Mouse (Mus musculus) cerebellum, postnatal 25 days (tissue): ENCODE results near the gene Cox17.

ENCODE experiments used
- DNase-seq, 2 experiments: peaks; one replicate each; pipeline ENCODE4 v3.0.0; 2021; ENCODE audit warnings: mixed read lengths in 2 of 2

The Cox17 gene

DNA sequence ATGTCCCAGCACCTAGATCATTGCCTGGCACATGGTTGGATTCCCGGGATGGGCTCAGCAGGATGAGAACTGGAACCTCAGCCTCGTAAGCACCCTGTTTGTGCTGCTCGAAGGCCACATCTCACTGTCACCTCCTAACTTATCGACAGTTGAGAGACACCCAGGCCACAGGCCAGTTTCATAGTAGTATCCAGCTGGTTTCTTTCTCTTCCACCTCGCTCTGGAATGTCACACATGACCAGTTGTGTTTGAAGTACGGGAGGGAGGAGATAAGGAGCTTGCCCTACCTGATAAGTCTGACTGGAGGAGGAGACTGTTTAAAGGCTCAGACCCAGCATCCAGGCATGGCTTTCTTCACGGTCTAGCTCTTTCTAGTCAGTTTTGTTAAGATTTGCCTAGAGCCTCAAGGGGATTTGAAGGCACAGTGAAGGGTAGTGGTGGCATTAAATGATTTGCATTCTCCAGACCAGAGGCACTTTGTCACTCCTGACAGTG is 3.6 kb downstream of the Cox17 start:
- DNase-seq: no peak

DNA sequence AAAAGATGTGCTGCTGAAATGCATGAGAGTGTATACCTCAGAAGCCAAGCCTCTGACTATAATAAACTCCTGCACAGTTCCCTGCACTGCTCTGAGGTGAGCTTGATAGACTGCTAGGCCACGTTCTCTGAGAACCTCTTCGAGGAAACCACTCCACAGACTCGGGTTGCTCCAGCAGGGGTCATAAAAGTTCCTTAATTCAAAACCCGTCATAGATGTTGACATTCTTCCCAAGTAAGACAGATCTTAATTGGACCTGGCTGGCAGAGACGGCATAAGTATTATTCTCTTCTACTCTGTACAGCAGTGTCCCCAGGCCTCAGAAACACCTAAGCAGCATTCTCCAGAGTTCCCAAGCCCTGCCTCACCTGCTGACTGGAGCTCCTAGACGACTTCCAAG is 4.1 kb downstream of the Cox17 start:
- DNase-seq: no peak

DNA sequence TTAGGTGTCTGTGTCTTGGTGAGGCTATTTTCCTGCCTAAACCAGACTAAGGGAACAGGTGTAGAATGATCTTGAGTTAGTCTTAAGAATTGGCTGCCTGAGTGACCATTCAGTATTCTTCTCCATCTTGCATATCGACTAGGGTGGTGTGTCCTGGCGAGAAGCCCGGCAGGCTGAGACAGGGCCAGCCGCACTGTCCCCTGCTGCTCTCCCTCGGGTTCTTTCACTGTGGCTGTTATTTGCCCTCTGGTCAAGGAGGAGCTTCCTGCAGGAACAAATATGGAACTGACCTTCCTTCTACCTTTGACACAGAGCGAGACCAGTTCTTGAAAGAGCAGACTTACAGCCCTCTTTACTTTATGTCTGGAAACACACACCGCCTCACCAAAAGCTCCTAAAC is 5.2 kb downstream of the Cox17 start:
- DNase-seq: peak in 1 of 2 experiments; percentile 61

DNA sequence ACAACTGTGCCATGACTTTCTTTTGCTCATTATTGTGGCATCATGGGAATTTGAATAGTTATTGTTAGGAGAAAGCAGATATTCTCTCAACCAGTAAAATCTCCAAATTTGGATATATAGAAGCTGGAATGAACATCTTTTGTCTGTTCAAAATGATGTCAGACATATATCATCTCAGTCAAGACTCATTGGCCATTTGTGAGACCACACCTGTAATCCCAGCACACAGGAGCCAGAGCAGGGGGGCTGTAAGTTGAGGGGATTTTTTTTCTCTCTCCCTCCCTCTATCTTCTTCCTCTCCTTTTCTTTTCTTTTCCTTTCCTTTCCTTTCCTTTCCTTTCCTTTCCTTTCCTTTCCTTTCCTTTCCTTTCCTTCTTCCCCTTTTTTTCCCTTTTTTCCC is 6.1 kb downstream of the Cox17 start:
- no peak for DNase-seq

- no peak for DNase-seq
These were observed 6.9 kb downstream of the Cox17 start for GRCm38 (mm10) chr16:38353642-38354041.

- DNase-seq: no peak
These were observed 7.6 kb downstream of the Cox17 start for GRCm38 (mm10) chr16:38354185-38354913.

DNA sequence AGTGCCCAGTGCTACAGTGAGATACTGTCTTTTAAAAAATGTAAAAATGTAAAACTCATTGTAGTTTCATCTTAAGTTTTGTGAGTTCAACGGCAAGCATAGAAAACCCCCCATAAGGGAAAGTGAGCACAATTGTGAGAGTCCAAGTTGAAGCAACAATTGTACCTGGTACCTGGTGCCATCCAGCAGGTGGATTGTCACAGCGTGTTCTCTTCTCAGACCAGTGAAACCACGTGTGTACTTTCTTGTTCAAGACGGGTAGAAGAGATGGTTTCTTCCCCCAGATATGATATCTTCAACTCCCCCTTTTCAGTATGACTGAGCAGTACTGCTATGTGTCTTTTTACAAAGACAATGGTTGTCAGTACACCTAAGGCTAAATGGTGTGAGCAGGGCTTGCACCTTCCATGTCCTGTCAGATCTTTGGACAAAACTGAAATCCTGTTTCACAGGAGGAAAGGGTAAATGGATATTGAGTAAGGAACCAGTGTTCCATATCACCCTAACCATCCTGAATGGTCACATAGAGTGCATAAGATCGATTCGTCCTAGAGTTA is 11.5 kb downstream of the Cox17 start:
- no peak for DNase-seq

DNA sequence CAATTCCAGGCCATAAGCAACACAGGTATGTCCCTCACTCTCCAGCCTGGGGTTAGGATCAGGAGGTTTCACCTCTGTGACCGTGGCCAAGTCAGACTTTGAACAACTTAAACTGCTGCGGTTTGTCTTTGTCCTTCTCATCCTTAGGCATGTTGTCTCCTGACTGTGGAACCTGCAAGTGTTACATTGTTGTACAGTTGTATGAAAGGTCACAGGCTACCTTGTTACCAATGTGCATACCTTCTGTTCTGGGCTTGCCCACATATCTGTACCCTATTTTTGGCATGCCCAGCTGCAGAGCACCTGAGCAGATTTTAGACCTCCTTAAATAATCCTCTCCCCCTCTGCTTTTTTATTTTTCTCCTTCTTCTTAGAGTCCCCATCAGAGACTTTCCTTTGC is 12.4 kb downstream of the Cox17 start:
- DNase-seq: no peak

DNA sequence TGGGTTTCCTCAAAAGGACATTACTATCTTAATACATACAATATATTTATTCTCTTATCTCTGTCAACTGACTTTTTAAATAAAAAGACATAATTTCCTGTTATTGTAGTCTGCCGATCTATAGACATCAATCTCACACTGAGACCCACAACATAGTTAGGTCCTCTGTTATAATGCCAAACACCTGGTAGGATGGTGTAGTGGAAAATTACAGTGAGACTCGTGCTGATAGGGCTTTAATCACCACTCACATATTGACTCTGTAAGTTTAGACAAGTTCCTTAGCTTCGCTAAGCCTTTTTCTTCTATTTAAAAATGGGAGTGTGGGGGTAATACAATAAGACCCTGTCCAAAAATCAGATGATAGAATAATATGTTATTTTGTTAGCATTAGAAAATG is 13.1 kb downstream of the Cox17 start:
- DNase-seq: no peak

DNA sequence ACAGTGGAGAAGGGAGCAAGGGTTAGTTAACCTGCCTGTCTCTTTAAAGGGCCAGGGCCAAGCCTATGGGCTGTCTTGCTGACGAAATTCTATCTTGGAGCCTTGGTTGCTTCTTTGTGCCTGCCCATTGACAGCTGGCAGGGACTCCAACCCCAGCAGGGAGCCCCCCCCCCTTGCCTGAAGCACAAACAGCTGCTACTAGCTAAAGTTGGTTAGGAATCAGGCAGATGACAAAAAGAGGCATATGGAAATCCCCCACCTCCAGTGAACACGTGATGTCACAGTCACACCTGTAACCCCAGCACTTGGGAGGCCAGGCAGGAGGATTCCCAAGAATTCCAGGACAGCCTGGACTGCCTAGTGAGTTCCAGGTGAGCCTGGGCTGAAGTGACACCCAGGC is 13.5 kb downstream of the Cox17 start:
- no peak for DNase-seq

GRCm38 (mm10) chr16:38361933-38362332 is 15.1 kb downstream of the Cox17 start, which contains the start of gene Popdc2:
Popdc2 (plus strand) TSS chr16:38362209.
- DNase-seq: no peak

DNA sequence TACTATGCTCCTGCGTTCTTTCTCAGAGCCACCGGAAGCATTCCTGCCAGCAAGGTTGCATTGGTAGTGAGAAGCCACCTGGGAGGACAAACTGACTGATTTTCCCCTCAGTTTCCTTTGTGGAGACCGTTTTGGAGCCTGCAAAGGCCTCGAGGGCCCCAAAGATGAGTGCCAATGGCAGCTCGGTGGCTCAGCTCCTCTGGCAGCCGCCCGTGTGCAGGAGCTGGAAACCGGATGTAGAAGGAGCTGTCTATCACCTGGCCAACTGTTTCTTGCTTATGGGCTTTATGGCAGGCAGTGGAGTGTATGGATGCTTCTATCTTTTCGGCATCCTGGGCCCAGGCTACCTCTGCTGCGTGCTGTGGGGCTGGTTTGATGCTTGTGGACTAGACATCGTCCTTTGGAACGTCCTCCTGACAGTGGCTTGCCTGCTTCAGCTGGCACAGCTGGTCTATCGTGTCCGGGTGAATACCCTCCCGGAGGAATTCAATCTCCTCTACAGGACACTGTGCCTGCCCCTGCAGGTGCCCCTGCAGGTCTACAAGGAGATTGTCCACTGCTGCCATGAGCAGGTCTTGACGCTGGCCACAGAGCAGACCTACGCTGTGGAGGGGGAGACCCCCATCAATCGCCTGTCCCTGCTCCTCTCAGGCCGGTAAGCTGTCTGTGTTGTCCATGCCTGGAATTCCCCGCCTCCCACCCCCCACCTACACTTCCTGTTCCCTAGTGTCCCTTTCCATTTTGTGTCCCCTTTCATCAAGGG is 15.9 kb downstream of the Cox17 start:
- no peak for DNase-seq

DNA sequence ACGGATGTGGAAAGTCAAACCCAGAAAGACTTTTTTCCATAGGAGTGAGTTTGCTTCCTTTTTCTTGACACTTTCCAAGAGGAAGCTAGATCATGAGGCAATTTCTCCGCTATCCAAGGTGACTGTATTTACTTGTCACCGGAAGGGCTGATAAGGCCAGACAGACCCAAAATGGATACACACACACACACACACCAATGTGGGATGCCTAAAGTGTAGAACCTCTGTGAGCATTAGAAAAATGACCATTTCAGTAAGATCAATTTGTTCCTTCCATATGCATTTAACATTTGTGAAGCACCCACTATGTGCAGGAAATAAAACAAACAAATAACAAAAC is 16.4 kb downstream of the Cox17 start:
- no peak for DNase-seq

GRCm38 (mm10) chr16:38363657-38364056 is 16.9 kb downstream of the Cox17 start:
- DNase-seq: no peak

GRCm38 (mm10) chr16:38365390-38365789 is 18.6 kb downstream of the Cox17 start:
- DNase-seq: no peak

DNA sequence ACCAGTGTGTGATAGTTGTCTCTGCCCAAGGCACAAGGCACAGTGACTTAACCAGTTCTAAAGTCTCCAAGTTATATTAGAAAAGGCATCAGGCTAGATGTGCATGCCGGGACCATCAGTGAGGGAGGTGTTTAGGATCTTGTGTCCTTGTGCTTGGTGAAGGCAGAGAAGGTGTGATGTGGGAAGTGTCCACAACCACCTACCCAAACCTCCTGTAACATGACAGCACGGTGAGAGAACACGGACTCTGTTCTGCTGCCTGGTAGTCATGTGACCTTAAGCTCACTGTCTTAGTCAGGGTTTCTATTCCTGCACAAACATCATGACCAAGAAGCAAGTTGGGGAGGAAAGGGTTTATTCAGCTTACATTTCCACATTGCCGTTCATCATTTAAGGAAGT is 19.4 kb downstream of the Cox17 start:
- DNase-seq: no peak

- DNase-seq: peak; percentile 59 to 72
These were observed 21.5 kb downstream of the Cox17 start for GRCm38 (mm10) chr16:38368336-38368735.

DNA sequence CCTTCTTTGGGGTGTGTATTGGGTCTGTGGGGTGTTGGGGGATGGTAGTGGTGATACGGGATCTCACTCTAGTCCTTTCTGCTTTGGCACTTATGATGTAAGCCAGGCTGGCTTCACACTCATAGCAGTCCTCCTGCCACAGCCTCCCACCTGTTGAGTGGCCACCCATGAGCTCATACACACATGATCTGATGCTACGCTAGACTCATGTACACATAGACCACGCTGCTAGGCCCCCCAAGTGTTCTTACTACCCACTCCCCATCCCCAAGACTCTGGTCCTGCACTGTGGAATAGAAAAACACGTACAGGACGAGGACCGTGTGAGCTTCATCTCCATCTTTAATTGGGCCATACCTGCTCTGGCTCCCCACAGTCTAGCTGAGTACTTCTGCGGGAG is 22.2 kb downstream of the Cox17 start:
- no peak for DNase-seq

DNA sequence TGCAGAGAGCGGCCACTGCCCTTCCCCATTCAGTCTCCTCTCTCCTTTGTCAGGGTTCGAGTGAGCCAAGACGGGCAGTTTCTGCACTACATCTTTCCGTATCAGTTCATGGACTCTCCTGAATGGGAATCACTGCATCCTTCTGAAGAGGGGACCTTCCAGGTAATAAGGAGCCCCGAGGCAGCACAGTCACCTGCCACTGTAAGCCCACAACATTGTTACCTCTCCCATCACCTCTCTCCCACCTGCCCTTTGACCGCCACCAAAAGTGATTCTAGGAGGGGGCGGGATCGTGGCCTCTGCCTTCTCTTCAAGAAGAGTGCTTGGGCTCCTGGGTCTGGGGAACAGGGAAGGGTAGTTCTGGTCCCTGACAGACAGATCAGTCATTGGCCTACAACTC is 22.6 kb downstream of the Cox17 start:
- no peak for DNase-seq

DNA sequence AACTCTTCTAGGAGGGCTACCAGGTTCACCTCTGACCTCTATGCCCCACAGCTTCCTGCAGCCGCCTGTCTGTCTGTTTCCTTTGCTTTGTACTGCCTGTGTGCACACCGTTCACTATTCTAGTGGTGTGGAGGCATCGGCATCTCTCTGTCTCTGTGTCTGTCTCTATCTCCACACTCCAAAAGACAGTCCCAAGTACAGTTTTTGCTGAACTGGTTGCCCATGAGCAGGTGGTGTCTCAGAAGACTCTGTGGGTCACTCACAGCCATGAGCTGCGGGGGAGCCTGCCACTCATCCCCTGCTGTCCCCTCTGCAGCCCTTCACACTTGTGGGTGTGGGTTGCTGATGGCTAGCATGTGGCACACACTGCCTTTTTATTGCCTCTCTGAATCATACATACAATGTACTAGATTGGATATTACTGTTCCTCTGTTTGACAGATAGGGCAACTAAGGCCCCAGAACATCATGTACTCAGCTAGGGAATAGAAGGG is 23.2 kb downstream of the Cox17 start:
- DNase-seq: no peak

DNA sequence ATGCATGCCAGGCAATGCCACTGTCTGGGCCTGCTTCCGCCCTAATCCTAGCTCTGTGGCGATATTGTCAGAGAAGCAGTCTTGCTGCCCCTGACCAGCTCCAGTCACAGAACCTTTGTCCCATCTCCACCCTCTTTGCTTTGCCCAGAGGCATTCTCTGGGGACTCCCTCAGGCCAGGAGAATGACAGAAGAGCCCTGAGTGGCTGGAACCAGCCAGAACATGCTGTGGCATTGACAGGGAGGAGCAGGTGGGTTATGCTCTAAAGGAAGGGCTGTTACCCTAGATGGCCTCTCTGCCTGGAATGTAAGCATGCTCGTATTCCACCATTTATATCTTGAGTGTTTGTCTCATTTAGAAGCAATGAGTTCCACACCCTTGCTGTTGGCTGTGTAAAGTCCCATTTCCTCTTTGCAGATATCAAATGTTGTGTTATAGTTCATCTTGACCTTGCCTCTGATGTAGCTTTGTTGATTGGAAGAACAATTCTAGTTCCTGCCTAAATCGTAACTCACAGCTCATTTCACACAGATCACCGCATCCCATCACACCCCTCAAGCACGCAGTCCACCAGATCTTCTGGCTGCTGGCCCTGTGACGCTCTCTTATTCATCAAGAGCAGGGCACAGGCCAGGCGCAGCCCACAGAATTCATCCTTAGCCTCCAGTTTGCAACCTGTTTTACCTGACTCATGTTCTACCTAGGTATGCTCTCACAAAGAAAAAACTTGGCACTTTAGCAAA is 24.0 kb downstream of the Cox17 start:
- DNase-seq: no peak

- DNase-seq: no peak
These were observed 25.0 kb downstream of the Cox17 start for GRCm38 (mm10) chr16:38371705-38372296.

DNA sequence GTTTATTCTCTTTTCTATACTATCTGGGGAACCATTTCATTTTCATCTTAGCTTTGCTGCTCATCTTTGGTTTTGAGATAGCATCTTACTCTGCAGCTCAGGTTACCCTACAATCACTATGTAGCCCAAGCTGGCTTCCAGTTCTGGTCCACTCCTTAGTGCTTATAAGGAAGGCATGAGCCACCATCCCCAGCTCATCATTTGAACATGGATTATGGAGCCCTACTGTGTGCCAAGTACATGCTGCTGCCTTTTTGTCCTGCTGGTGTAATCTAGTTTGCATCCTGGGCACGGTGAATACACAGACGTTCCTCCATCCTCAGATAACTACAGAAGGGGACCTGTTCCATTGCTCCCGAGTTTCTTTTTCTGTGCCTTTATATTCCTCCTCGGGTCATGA is 26.1 kb downstream of the Cox17 start:
- no peak for DNase-seq
